Mouse (Mus musculus): Measurements from ENCODE around the gene Trim63. TPM values are rescaled to one million over a fixed set of nuclear protein-coding genes. Genes with fewer than 3 reads are reported as not detected.

Gene Trim63
- polyA plus RNA-seq, 1 experiment from 2014 or later, result 1.3 TPM

GRCm38 (mm10) chr4:134296523-134296922, 18.4 kb upstream of the Trim63 start:
- ATAC-seq, result no peak

GRCm38 (mm10) chr4:134297369-134297768, 17.6 kb upstream of the Trim63 start:
- Histone ChIP-seq H3K4me3 (ENCODE audit: low read length) (no peak overlapping the region), H3K9ac (ENCODE audit: low read depth, low read length) (no peak overlapping the region), H3K4me1 (ENCODE audit: control insufficient read depth, insufficient read depth, low read length) (no peaks in the 10 kb centered on the region), H3K4me2 (ENCODE audit: low read depth, low read length) (no peak overlapping the region), H3K27me3 (replicated peaks; ENCODE audit: control insufficient read depth, insufficient read depth, low read length) (no peaks in the 10 kb centered on the region), H3K9me3 (ENCODE audit: control insufficient read depth, low read length) (no peaks in the 10 kb centered on the region), H3K27ac (ENCODE audit: low read length) (no peak overlapping the region), H3K36me3 (ENCODE audit: control insufficient read depth, insufficient read depth, low read length) (no peaks in the 10 kb centered on the region)
- no peak for ATAC-seq
- 81% methylated on average over 8 of the region's 8 CpGs for WGBS

More at GRCm38 (mm10) chr4:134296523-134296922, 18.4 kb upstream of the Trim63 start:
- WGBS, result 92% methylated on average over 4 of the region's 4 CpGs
- H3K4me1 ChIP-seq (ENCODE audit: control insufficient read depth, insufficient read depth, low read length), result no peaks in the 10 kb centered on the region
- no peaks in the 10 kb centered on the region for H3K36me3 ChIP-seq (ENCODE audit: control insufficient read depth, insufficient read depth, low read length)
- no peak overlapping the region for H3K9ac ChIP-seq (ENCODE audit: low read depth, low read length)
- H3K27me3 ChIP-seq (replicated peaks; ENCODE audit: control insufficient read depth, insufficient read depth, low read length), result no peaks in the 10 kb centered on the region
- no peak overlapping the region for H3K27ac ChIP-seq (ENCODE audit: low read length)
- H3K9me3 ChIP-seq (ENCODE audit: control insufficient read depth, low read length), result no peaks in the 10 kb centered on the region
- H3K4me2 ChIP-seq (ENCODE audit: low read depth, low read length), result no peak overlapping the region
- H3K4me3 ChIP-seq (ENCODE audit: low read length), result no peak overlapping the region

GRCm38 (mm10) chr4:134298626-134299497, 16.1 kb upstream of the Trim63 start:
- no peak overlapping the region for H3K4me3 ChIP-seq (ENCODE audit: low read length)
- no peak overlapping the region for H3K4me2 ChIP-seq (ENCODE audit: low read depth, low read length)
- H3K27me3 ChIP-seq (replicated peaks; ENCODE audit: control insufficient read depth, insufficient read depth, low read length), result no peaks in the 10 kb centered on the region
- H3K4me1 ChIP-seq (ENCODE audit: control insufficient read depth, insufficient read depth, low read length), result no peaks in the 10 kb centered on the region
- no peak overlapping the region for H3K9ac ChIP-seq (ENCODE audit: low read depth, low read length)
- no peak for ATAC-seq
- 70% methylated on average over 19 of the region's 19 CpGs for WGBS
- H3K9me3 ChIP-seq (ENCODE audit: control insufficient read depth, low read length), result no peaks in the 10 kb centered on the region
- no peaks in the 10 kb centered on the region for H3K36me3 ChIP-seq (ENCODE audit: control insufficient read depth, insufficient read depth, low read length)
- H3K27ac ChIP-seq (ENCODE audit: low read length), result no peak overlapping the region

- Histone ChIP-seq H3K36me3 (ENCODE audit: control insufficient read depth, insufficient read depth, low read length) (no peaks in the 10 kb centered on the region), H3K9me3 (ENCODE audit: control insufficient read depth, low read length) (no peaks in the 10 kb centered on the region), H3K4me2 (ENCODE audit: low read depth, low read length) (no peak overlapping the region), H3K27ac (ENCODE audit: low read length) (no peak overlapping the region), H3K27me3 (replicated peaks; ENCODE audit: control insufficient read depth, insufficient read depth, low read length) (no peaks in the 10 kb centered on the region), H3K9ac (ENCODE audit: low read depth, low read length) (no peak overlapping the region), H3K4me3 (ENCODE audit: low read length) (no peak overlapping the region), H3K4me1 (ENCODE audit: control insufficient read depth, insufficient read depth, low read length) (no peaks in the 10 kb centered on the region)
- WGBS, result 69% methylated on average over 4 of the region's 4 CpGs
- no peak for ATAC-seq
Observed at GRCm38 (mm10) chr4:134299498-134299810, 15.5 kb upstream of the Trim63 start.

- H3K4me3 ChIP-seq (ENCODE audit: low read length), result no peak overlapping the region
- H3K36me3 ChIP-seq (ENCODE audit: control insufficient read depth, insufficient read depth, low read length), result no peaks in the 10 kb centered on the region
- no peaks in the 10 kb centered on the region for H3K27me3 ChIP-seq (replicated peaks; ENCODE audit: control insufficient read depth, insufficient read depth, low read length)
- H3K4me2 ChIP-seq (ENCODE audit: low read depth, low read length), result no peak overlapping the region
- ATAC-seq, result no peak
- H3K9me3 ChIP-seq (ENCODE audit: control insufficient read depth, low read length), result no peaks in the 10 kb centered on the region
- H3K4me1 ChIP-seq (ENCODE audit: control insufficient read depth, insufficient read depth, low read length), result no peaks in the 10 kb centered on the region
- WGBS, result 64% methylated on average over 9 of the region's 9 CpGs
- H3K9ac ChIP-seq (ENCODE audit: low read depth, low read length), result 0 out of 2 replicates have a peak overlapping the region, but pooled peaks have one; percentile 16
- no peak overlapping the region for H3K27ac ChIP-seq (ENCODE audit: low read length)
Observed at GRCm38 (mm10) chr4:134300316-134300715, 14.6 kb upstream of the Trim63 start.

- no peak for ATAC-seq
- Histone ChIP-seq H3K4me3 (ENCODE audit: low read length) (no peak overlapping the region), H3K4me1 (ENCODE audit: control insufficient read depth, insufficient read depth, low read length) (peaks cover 5% of the 10 kb centered on the region), H3K36me3 (ENCODE audit: control insufficient read depth, insufficient read depth, low read length) (no peaks in the 10 kb centered on the region), H3K27me3 (replicated peaks; ENCODE audit: control insufficient read depth, insufficient read depth, low read length) (no peaks in the 10 kb centered on the region), H3K9ac (ENCODE audit: low read depth, low read length) (no peak overlapping the region), H3K9me3 (ENCODE audit: control insufficient read depth, low read length) (no peaks in the 10 kb centered on the region), H3K27ac (ENCODE audit: low read length) (no peak overlapping the region), H3K4me2 (ENCODE audit: low read depth, low read length) (no peak overlapping the region)
- 86% methylated on average over 5 of the region's 5 CpGs for WGBS
Observed at GRCm38 (mm10) chr4:134302084-134302483, 12.8 kb upstream of the Trim63 start.

- H3K27ac ChIP-seq (ENCODE audit: low read length), result peak overlapping the region; percentile 52
- 42% methylated on average over 2 of the region's 2 CpGs for WGBS
Observed at GRCm38 (mm10) chr4:134306963-134307362, 8.0 kb upstream of the Trim63 start.

GRCm38 (mm10) chr4:134307367-134308072, 7.4 kb upstream of the Trim63 start:
- Histone ChIP-seq H3K36me3 (ENCODE audit: control insufficient read depth, insufficient read depth, low read length) (no peaks in the 10 kb centered on the region), H3K4me2 (ENCODE audit: low read depth, low read length) (peak overlapping the region; percentile 33), H3K4me3 (ENCODE audit: low read length) (no peak overlapping the region), H3K9me3 (ENCODE audit: control insufficient read depth, low read length) (no peaks in the 10 kb centered on the region), H3K27me3 (replicated peaks; ENCODE audit: control insufficient read depth, insufficient read depth, low read length) (no peaks in the 10 kb centered on the region), H3K9ac (ENCODE audit: low read depth, low read length) (peak overlapping the region; percentile 33; the same call in 1 of the 2 replicates), H3K27ac (ENCODE audit: low read length) (peak overlapping the region; percentile 52), H3K4me1 (ENCODE audit: control insufficient read depth, insufficient read depth, low read length) (peaks cover 11% of the 10 kb centered on the region)
- WGBS, result 6% methylated on average over 12 of the region's 12 CpGs
- ATAC-seq, result peak; percentile 89

More at GRCm38 (mm10) chr4:134306963-134307362, 8.0 kb upstream of the Trim63 start:
- ATAC-seq, result peak; percentile 71
- Histone ChIP-seq H3K4me2 (ENCODE audit: low read depth, low read length) (peak overlapping the region; percentile 33), H3K9ac (ENCODE audit: low read depth, low read length) (no peak overlapping the region), H3K4me3 (ENCODE audit: low read length) (no peak overlapping the region), H3K4me1 (ENCODE audit: control insufficient read depth, insufficient read depth, low read length) (peaks cover 11% of the 10 kb centered on the region), H3K9me3 (ENCODE audit: control insufficient read depth, low read length) (no peaks in the 10 kb centered on the region), H3K27me3 (replicated peaks; ENCODE audit: control insufficient read depth, insufficient read depth, low read length) (no peaks in the 10 kb centered on the region), H3K36me3 (ENCODE audit: control insufficient read depth, insufficient read depth, low read length) (no peaks in the 10 kb centered on the region)

- WGBS, result 84% methylated on average over 7 of the region's 7 CpGs
- Histone ChIP-seq H3K9ac (ENCODE audit: low read depth, low read length) (no peak overlapping the region), H3K27ac (ENCODE audit: low read length) (no peak overlapping the region)
Observed at GRCm38 (mm10) chr4:134310106-134310505, 4.8 kb upstream of the Trim63 start.

More at GRCm38 (mm10) chr4:134310106-134310505, 4.8 kb upstream of the Trim63 start:
- H3K9me3 ChIP-seq (ENCODE audit: control insufficient read depth, low read length), result no peaks in the 10 kb centered on the region
- H3K4me1 ChIP-seq (ENCODE audit: control insufficient read depth, insufficient read depth, low read length), result peaks cover 11% of the 10 kb centered on the region
- H3K4me3 ChIP-seq (ENCODE audit: low read length), result no peak overlapping the region
- no peaks in the 10 kb centered on the region for H3K27me3 ChIP-seq (replicated peaks; ENCODE audit: control insufficient read depth, insufficient read depth, low read length)
- H3K36me3 ChIP-seq (ENCODE audit: control insufficient read depth, insufficient read depth, low read length), result no peaks in the 10 kb centered on the region
- no peak for ATAC-seq
- no peak overlapping the region for H3K4me2 ChIP-seq (ENCODE audit: low read depth, low read length)
